Mouse (Mus musculus) cerebellum, adult 8-10 months (tissue): ENCODE results near the gene Zfp53.
"Not testable (repeated sequence)": the region's sequence is repeated elsewhere in the genome, so short reads cannot be mapped to it uniquely, and the experiment has no call there.

ENCODE experiments used
- DNase-seq: peaks from one replicate; pipeline ENCODE4 v3.0.0; 2022

Zfp53 gene

GRCm38 (mm10) chr17:21488760-21489499 is at the start of gene Zfp53:
TSS of gene Zfp53 (plus strand) at chr17:21488998.
- peak; percentile 74 for DNase-seq

- peak; percentile 61 for DNase-seq
Measured at GRCm38 (mm10) chr17:21449669-21450068, 39.1 kb upstream of the Zfp53 start.

GRCm38 (mm10) chr17:21450138-21450704 is 38.6 kb upstream of the Zfp53 start, which contains the start of gene Zfp51:
TSS of gene Zfp51 (plus strand) at chr17:21450374.
- peak; percentile 71 for DNase-seq

GRCm38 (mm10) chr17:21463550-21463949 is 25.2 kb upstream of the Zfp53 start:
- DNase-seq = no peak

- DNase-seq = no peak
Measured at GRCm38 (mm10) chr17:21472032-21472652, 16.7 kb upstream of the Zfp53 start.

GRCm38 (mm10) chr17:21472653-21473307 is 16.0 kb upstream of the Zfp53 start:
- no peak for DNase-seq

- no peak for DNase-seq
Measured at GRCm38 (mm10) chr17:21473362-21474190, 15.2 kb upstream of the Zfp53 start.

- not testable (repeated sequence) for DNase-seq
Measured at GRCm38 (mm10) chr17:21474729-21475128, 14.1 kb upstream of the Zfp53 start.

GRCm38 (mm10) chr17:21475290-21475689 is 13.5 kb upstream of the Zfp53 start:
- not testable (repeated sequence) for DNase-seq

GRCm38 (mm10) chr17:21476351-21476750 is 12.4 kb upstream of the Zfp53 start:
- not testable (repeated sequence) for DNase-seq

GRCm38 (mm10) chr17:21478103-21478777 is 10.6 kb upstream of the Zfp53 start:
- not testable (repeated sequence) for DNase-seq

GRCm38 (mm10) chr17:21489500-21490001 is 753 bp downstream of the Zfp53 start:
- no peak for DNase-seq

- DNase-seq = no peak
Measured at GRCm38 (mm10) chr17:21501365-21501764, 12.6 kb downstream of the Zfp53 start.

GRCm38 (mm10) chr17:21504524-21504923 is 15.7 kb downstream of the Zfp53 start:
- no peak for DNase-seq

- DNase-seq = no peak
Measured at GRCm38 (mm10) chr17:21506258-21506657, 17.5 kb downstream of the Zfp53 start.

- no peak for DNase-seq
Measured at GRCm38 (mm10) chr17:21509756-21510155, 21.0 kb downstream of the Zfp53 start.

- DNase-seq = peak; percentile 48
Measured at GRCm38 (mm10) chr17:21515403-21516105, 26.8 kb downstream of the Zfp53 start.

GRCm38 (mm10) chr17:21516201-21517129 is 27.7 kb downstream of the Zfp53 start:
- peak; percentile 34 for DNase-seq

- DNase-seq = no peak
Measured at GRCm38 (mm10) chr17:21517130-21517671, 28.4 kb downstream of the Zfp53 start.

- DNase-seq = no peak
Measured at GRCm38 (mm10) chr17:21526270-21526669, 37.5 kb downstream of the Zfp53 start.
